Mouse (Mus musculus) limb, embryonic 12.5 days (tissue): ENCODE measurements around the gene Mrpl30. TPM values are rescaled to one million over a fixed set of nuclear protein-coding genes. Genes with fewer than 3 reads are reported as not detected.

Experiments used
- ATAC-seq: fragments of 200-750 bp; cut with Nextera tagmentation; 2 replicates; pipeline ENCODE4 v1.8.0; 2017; ENCODE audit warnings: low read depth, moderate TSS enrichment; ENCODE audit not compliant: insufficient number of reproducible peaks, insufficient read depth, low FRiP score, low TSS enrichment
- H3K27ac ChIP-seq: fragments of 300-500 bp; sonication (generic); 2 replicates; pipeline ENCODE4 v1.5.1; 2016; ENCODE audit warnings: mild to moderate bottlenecking, moderate library complexity
- H3K27me3 ChIP-seq: fragments of 300-500 bp; sonication (generic); 2 replicates; pipeline ENCODE4 v1.6.1; 2016; ENCODE audit warnings: mild to moderate bottlenecking, moderate library complexity
- H3K36me3 ChIP-seq: fragments of 300-500 bp; sonication (generic); 2 replicates; pipeline ENCODE4 v1.6.1; 2016; ENCODE audit warnings: mild to moderate bottlenecking, moderate library complexity
- H3K4me1 ChIP-seq: fragments of 300-500 bp; sonication (generic); replicated peaks from 2 replicates; pipeline ENCODE4 v1.6.1; 2016
- H3K4me2 ChIP-seq: fragments of 300-500 bp; sonication (generic); 2 replicates; pipeline ENCODE4 v1.6.1; 2016; ENCODE audit warnings: mild to moderate bottlenecking, moderate library complexity
- H3K4me3 ChIP-seq: fragments of 300-500 bp; sonication (generic); replicated peaks from 2 replicates; pipeline ENCODE4 v1.5.1; 2016; ENCODE audit warnings: mild to moderate bottlenecking
- H3K9ac ChIP-seq: fragments of 300-500 bp; sonication (generic); replicated peaks from 2 replicates; pipeline ENCODE4 v1.6.1; 2016; ENCODE audit warnings: mild to moderate bottlenecking, moderate library complexity
- H3K9me3 ChIP-seq: fragments of 300-500 bp; sonication (generic); 2 replicates; pipeline ENCODE4 v1.6.1; 2016; ENCODE audit warnings: mild to moderate bottlenecking, moderate library complexity
- WGBS: fragments of 180-500 bp; shearing (Covaris S2); methylation state at CpG from one replicate; pipeline ENCODE4 v1.1.7; 2016; 5-methylcytosine and 5-hydroxymethylcytosine counted together
- polyA plus RNA-seq: library from polyadenylated mRNA; unstranded; fragments of >200 nt; fragmentation: Nextera tagmentation; extraction: Ambion mirVana; gene quantifications from 2 replicates; pipeline ENCODE4 v1.2.1, GENCODE M21; 2016

The Mrpl30 gene
- polyA plus RNA-seq, 1 experiment from 2014 or later, result 232 TPM

GRCm38 (mm10) chr1:37871704-37872103, 18.6 kb upstream of the Mrpl30 start, which contains the start of gene Lipt1:
Gene Lipt1 (plus strand): TSS chr1:37871738.
- Histone ChIP-seq H3K4me3 (peak within 1 kb of the TSS; percentile 50), H3K9ac (peak within 1 kb of the TSS; percentile 55), H3K27me3 (peaks cover 7% of the 10 kb centered on the region; the same call in 1 of the 2 replicates), H3K36me3 (peaks cover 20% of the 10 kb centered on the region), H3K4me1 (peaks cover 4% of the 10 kb centered on the region; the same call in 1 of the 2 replicates), H3K9me3 (peaks cover 13% of the 10 kb centered on the region), H3K4me2 (peak within 1 kb of the TSS; percentile 66), H3K27ac (peak within 1 kb of the TSS; percentile 62)
- 13% methylated on average over 7 of the region's 7 CpGs for WGBS
- peak; percentile 27; the same call in 1 of the 2 replicates for ATAC-seq

- Histone ChIP-seq H3K4me3 (peak overlapping the region; percentile 50), H3K27me3 (peaks cover 7% of the 10 kb centered on the region; the same call in 1 of the 2 replicates), H3K9me3 (peaks cover 10% of the 10 kb centered on the region), H3K4me2 (peak overlapping the region; percentile 66), H3K36me3 (peaks cover 27% of the 10 kb centered on the region), H3K27ac (peak overlapping the region; percentile 62), H3K9ac (peak overlapping the region; percentile 55), H3K4me1 (peaks cover 4% of the 10 kb centered on the region; the same call in 1 of the 2 replicates)
- 6% methylated on average over 33 of the region's 33 CpGs for WGBS
- peak; percentile 90 for ATAC-seq
These were observed 17.9 kb upstream of the Mrpl30 start for GRCm38 (mm10) chr1:37872131-37873067.

DNA sequence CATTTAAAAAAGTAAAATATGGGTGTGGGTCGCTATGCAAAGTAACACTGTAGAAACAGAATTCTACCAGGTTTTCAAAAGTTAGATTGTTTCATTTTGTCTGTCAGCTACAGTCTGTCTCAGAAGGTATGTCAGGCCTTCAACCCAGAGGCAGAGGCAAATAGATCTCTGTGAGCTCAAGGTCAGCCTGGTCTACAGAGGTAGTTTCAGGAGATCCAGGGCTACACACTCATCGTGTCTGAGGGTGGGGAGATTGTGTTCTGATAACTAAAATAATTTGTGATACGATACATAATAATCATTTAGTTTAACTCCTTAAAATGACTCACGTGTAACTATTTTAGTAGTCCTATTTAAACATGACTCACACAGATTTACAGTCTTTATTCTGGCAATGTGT, 17.1 kb upstream of the Mrpl30 start:
- H3K27ac ChIP-seq, result no peak overlapping the region
- peak overlapping the region; percentile 66; the same call in 1 of the 2 replicates for H3K4me2 ChIP-seq
- WGBS, result 91% methylated on average over 4 of the region's 4 CpGs
- peaks cover 10% of the 10 kb centered on the region for H3K9me3 ChIP-seq
- H3K4me3 ChIP-seq, result no peak overlapping the region
- peaks cover 35% of the 10 kb centered on the region for H3K36me3 ChIP-seq
- H3K27me3 ChIP-seq, result peaks cover 7% of the 10 kb centered on the region; the same call in 1 of the 2 replicates
- H3K4me1 ChIP-seq, result peaks cover 4% of the 10 kb centered on the region; the same call in 1 of the 2 replicates
- no peak for ATAC-seq
- H3K9ac ChIP-seq, result no peak overlapping the region

DNA sequence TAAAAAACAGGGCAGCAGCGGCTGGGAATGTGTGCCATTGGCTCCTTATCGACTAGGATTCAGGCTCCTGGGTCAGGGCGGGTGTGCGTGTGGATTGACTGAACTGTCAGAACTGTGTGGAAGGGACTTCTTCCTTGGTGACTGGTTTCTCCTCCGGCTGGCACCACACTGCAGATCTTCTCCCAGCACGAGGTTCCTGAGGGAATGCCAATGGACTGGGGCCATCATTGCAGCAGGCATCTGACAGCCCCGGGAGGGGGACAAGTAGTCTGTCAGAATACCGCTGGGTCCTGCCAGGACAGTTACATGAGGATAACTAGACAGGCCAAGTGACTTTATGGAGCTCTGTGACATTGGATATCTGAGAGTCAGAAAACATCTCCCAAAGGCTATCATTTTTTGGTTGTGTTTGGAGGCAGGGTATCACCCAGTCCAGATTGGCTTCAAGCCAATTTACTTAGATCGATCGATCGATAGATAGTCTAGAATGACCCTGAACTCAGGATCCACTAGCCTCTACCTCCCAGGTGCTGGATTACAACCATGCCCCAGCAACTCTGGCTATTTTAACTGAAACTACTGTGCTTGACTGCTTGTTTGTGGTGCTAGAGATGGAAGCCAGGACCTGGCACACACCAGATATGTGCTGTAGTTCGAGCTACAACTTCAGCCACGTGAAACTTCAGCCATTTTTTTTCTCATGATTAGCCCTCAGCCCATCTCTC, 12.4 kb upstream of the Mrpl30 start:
- 95% methylated on average over 13 of the region's 13 CpGs for WGBS
- Histone ChIP-seq H3K4me2 (no peak overlapping the region), H3K4me3 (no peak overlapping the region), H3K36me3 (peaks cover 75% of the 10 kb centered on the region), H3K27me3 (no peaks in the 10 kb centered on the region), H3K9ac (no peak overlapping the region), H3K9me3 (peaks cover 10% of the 10 kb centered on the region), H3K4me1 (no peaks in the 10 kb centered on the region; the same call in 1 of the 2 replicates), H3K27ac (no peak overlapping the region)
- ATAC-seq, result no peak

GRCm38 (mm10) chr1:37883411-37883810, 6.9 kb upstream of the Mrpl30 start:
- H3K9ac ChIP-seq, result no peak overlapping the region
- ATAC-seq, result no peak
- no peak overlapping the region for H3K4me2 ChIP-seq
- no peak overlapping the region for H3K4me3 ChIP-seq
- H3K36me3 ChIP-seq, result peaks cover 54% of the 10 kb centered on the region
- WGBS, result 92% methylated on average over 4 of the region's 4 CpGs
- no peaks in the 10 kb centered on the region for H3K4me1 ChIP-seq
- H3K9me3 ChIP-seq, result no peaks in the 10 kb centered on the region
- H3K27me3 ChIP-seq, result no peaks in the 10 kb centered on the region
- H3K27ac ChIP-seq, result no peak overlapping the region

GRCm38 (mm10) chr1:37884451-37884850, 5.8 kb upstream of the Mrpl30 start:
- Histone ChIP-seq H3K27me3 (no peaks in the 10 kb centered on the region), H3K36me3 (peaks cover 43% of the 10 kb centered on the region)
- no peak for ATAC-seq

GRCm38 (mm10) chr1:37889206-37889605, 1.1 kb upstream of the Mrpl30 start:
- H3K9ac ChIP-seq, result peak overlapping the region; percentile 71
- H3K4me1 ChIP-seq, result peaks cover 18% of the 10 kb centered on the region
- H3K36me3 ChIP-seq, result peaks cover 14% of the 10 kb centered on the region
- H3K27me3 ChIP-seq, result no peaks in the 10 kb centered on the region
- WGBS, result 82% methylated on average over 7 of the region's 7 CpGs
- ATAC-seq, result no peak
- H3K27ac ChIP-seq, result no peak overlapping the region
- peak overlapping the region; percentile 87 for H3K4me2 ChIP-seq
- H3K4me3 ChIP-seq, result peak overlapping the region; percentile 72
- no peaks in the 10 kb centered on the region for H3K9me3 ChIP-seq

More at GRCm38 (mm10) chr1:37884451-37884850, 5.8 kb upstream of the Mrpl30 start:
- Histone ChIP-seq H3K4me3 (no peak overlapping the region), H3K9me3 (no peaks in the 10 kb centered on the region), H3K4me1 (peaks cover 5% of the 10 kb centered on the region), H3K4me2 (no peak overlapping the region), H3K9ac (no peak overlapping the region), H3K27ac (no peak overlapping the region)
- 80% methylated on average over 4 of the region's 4 CpGs for whole genome bisulfite sequencing

GRCm38 (mm10) chr1:37891400-37891799, 1.1 kb downstream of the Mrpl30 start:
- Histone ChIP-seq H3K27ac (no peak overlapping the region), H3K27me3 (no peaks in the 10 kb centered on the region), H3K36me3 (peaks cover 27% of the 10 kb centered on the region), H3K4me1 (peaks cover 18% of the 10 kb centered on the region), H3K4me3 (peak overlapping the region; percentile 72), H3K9ac (no peak overlapping the region), H3K4me2 (peak overlapping the region; percentile 87), H3K9me3 (no peaks in the 10 kb centered on the region)
- WGBS, result 77% methylated on average over 3 of the region's 3 CpGs
- no peak for ATAC-seq

DNA sequence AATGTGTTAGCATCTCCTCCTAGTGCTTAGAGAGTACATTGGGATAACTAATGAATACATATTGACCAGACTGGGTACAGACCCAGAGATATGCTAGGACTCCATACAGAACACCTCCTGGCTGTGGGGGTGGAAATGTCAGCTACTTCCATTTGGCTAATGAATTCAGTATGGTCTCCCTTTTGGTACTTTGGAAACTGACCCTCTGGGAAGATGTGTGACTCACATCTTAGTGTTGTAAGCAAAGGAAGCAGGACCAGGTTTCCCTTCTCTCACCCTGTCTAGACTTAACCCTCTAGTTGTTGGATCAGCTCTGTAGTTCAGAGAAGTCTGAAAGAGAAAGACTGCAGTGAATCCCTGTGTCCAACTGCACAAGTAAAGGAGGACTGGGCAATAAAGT, 4.3 kb downstream of the Mrpl30 start:
- ATAC-seq, result no peak
- Histone ChIP-seq H3K9ac (no peak overlapping the region), H3K27ac (no peak overlapping the region), H3K4me3 (no peak overlapping the region), H3K27me3 (no peaks in the 10 kb centered on the region), H3K36me3 (peaks cover 57% of the 10 kb centered on the region), H3K9me3 (no peaks in the 10 kb centered on the region), H3K4me1 (peaks cover 11% of the 10 kb centered on the region), H3K4me2 (no peak overlapping the region)

DNA sequence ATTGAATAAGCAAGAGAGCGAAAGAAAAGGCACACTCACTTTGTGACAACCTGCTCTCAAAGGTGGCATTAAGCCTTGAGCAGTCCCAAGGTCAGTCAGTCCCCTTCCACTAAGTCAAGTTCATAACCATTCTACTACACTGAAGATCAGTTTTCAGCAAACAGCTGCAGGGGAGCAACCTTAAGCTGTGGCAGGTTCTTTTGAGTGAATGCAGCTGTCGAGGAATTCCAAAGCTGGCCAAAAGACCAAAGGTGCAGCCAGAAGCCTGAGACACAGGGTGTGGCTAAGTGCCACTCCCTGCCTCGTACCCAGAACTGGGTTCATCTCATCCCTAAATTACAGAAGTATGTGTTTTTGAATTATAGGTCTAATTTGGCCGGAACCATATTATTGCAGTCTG, 9.5 kb downstream of the Mrpl30 start:
- no peak for ATAC-seq
- Histone ChIP-seq H3K27ac (no peak overlapping the region), H3K36me3 (peaks cover 56% of the 10 kb centered on the region), H3K9ac (no peak overlapping the region), H3K4me2 (no peak overlapping the region), H3K4me3 (no peak overlapping the region), H3K27me3 (no peaks in the 10 kb centered on the region), H3K9me3 (no peaks in the 10 kb centered on the region), H3K4me1 (no peaks in the 10 kb centered on the region)
- WGBS, result 75% methylated on average over 4 of the region's 4 CpGs

- no peaks in the 10 kb centered on the region for H3K9me3 ChIP-seq
- 47% methylated on average over 6 of the region's 6 CpGs for WGBS
- H3K27ac ChIP-seq, result no peak overlapping the region
These were observed 10.0 kb downstream of the Mrpl30 start for GRCm38 (mm10) chr1:37900288-37900687.

More at GRCm38 (mm10) chr1:37900288-37900687, 10.0 kb downstream of the Mrpl30 start:
- peaks cover 51% of the 10 kb centered on the region for H3K36me3 ChIP-seq
- H3K4me2 ChIP-seq, result no peak overlapping the region
- H3K9ac ChIP-seq, result no peak overlapping the region
- H3K4me3 ChIP-seq, result no peak overlapping the region
- no peaks in the 10 kb centered on the region for H3K4me1 ChIP-seq
- H3K27me3 ChIP-seq, result no peaks in the 10 kb centered on the region
- no peak for ATAC-seq
